Mouse (Mus musculus) cerebellum, adult 2 months (tissue): ENCODE data around the gene Kdelr3.

Experiments
- CTCF ChIP-seq: fragments of 200-500 bp; IDR thresholded peaks from 2 replicates; pipeline ENCODE4 v1.5.1; 2011; ENCODE audit warnings: low read depth, mild to moderate bottlenecking, control low read depth, low read length, moderate library complexity, borderline replicate concordance; ENCODE audit not compliant: insufficient read depth
- POLR2A ChIP-seq: fragments of 200-500 bp; IDR thresholded peaks from 2 replicates; pipeline ENCODE4 v1.6.1; 2011; ENCODE audit warnings: low read length, control low read depth, borderline replicate concordance; ENCODE audit not compliant: insufficient read depth

DNA sequence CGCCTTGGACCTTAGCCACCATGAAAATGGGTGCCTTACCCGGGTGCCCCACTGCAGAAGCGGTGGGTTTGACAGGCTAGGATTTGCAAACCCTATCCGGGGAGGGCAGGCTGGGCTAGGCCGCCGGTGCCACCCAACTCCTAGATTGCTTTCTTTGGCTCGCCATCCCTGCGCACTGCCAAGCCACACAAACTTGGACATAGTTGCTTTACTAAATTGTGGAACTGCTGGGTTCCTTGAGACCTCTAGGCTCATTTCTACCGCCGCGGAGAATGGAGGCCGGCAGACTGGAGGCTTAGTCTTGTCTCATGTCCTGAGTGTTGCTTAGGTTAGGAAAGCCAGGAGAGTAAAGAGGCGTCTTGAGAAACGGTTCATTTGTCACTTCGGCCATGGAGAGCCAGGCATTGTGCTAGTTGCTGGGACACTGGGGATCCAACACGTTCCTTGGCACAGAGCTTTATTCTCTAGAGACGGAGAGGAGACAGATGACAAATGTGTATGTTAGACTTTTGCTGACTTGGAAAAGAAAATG is 31.1 kb downstream of the Kdelr3 start:
- no peak for TF ChIP-seq CTCF
- TF ChIP-seq POLR2A: no peak
